Mouse (Mus musculus) Patski (cell line): ENCODE data around the gene 2310034G01Rik. TPM values are rescaled to one million over a fixed set of nuclear protein-coding genes. Genes with fewer than 3 reads are reported as not detected.

Experiments
- ATAC-seq: fragments of 100-300 bp; one replicate; pipeline ENCODE4 v1.8.0; 2021
- CTCF ChIA-PET: fragments of 350-600 bp; sonication (Branson Sonifier 250); formaldehyde crosslinking; loops from one replicate; lab custom pipeline; 2022; ENCODE audit warnings: inconsistent platforms; lab: Charles Lee
- POLR2A ChIA-PET: fragments of 350-600 bp; sonication (Branson Sonifier 250); formaldehyde crosslinking; loops from one replicate; lab custom pipeline; 2022; ENCODE audit warnings: antibody characterized with exemption, inconsistent platforms; lab: Charles Lee
- DNase-seq: peaks from one replicate; pipeline ENCODE4 v3.0.0-alpha.2; 2011; ENCODE audit warnings: low read depth, low spot score
- H3K27me3 ChIP-seq: fragments of 371-371 bp; one replicate; pipeline ENCODE4 v1.5.1; 2021
- CTCF ChIP-seq: fragments of 100-300 bp; IDR thresholded peaks from one replicate; pipeline ENCODE4 v1.5.1; 2021
- in situ Hi-C: fragments of 300-500 bp; cut with MboI; formaldehyde crosslinking; loops from 3 replicates; pipeline ENCODE4 v1.11.1; 2018; ENCODE audit warnings: low pct_unique_long_range_greater_than_20kb, mixed read lengths
- polyA plus RNA-seq: library from polyadenylated mRNA; unstranded; gene quantifications from one replicate; pipeline ENCODE4 v1.2.3, GENCODE M21; 2021

Gene 2310034G01Rik
- polyA plus RNA-seq, 1 experiment from 2014 or later = 0.42 TPM

DNA sequence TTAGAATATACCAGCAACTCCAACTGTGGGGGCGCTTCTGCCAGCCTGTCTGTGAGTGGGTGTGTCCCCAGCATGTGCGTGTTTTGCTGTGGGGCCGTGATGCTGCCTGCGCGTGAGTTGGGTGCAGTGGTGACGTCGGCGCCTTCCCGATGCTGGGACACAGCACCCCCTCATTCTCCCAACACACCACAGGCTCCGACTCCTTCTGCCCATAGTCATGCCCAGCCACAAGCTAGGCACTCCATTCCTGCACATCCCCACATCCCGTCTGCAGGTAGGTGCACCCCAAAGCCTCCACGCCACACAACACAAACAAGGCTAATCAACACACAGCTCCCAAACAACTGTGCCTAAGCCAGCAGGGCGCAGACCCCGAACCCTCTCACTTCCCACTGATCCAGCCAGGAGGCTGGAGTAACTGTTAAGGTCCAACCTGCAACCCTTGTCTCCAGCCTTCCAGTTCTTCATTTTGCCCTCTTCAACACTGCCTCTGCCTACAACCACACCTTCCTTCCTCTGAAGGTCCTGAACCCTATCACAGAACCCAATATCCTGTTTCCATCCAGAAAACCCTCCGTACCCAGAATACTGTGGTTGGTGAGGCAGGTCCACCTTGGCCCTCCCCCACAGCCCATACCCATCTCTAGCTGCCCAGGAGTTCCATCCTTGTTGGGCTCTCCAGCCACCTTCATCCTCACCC lies 33.1 kb downstream of the 2310034G01Rik start:
- ATAC-seq = no peak
- no peak for DNase-seq
- in situ Hi-C loops = no loop called here
- POLR2A ChIA-PET = interaction anchor here (0.7 to 1.4 kb wide), 2 partner anchors 10 to 12 kb away, joined by 5 read pairs; no protein-coding TSS in a partner anchor
- peaks cover 14% of the 10 kb centered on the region for H3K27me3 ChIP-seq
- CTCF ChIA-PET = no interaction called here
- no peak for TF ChIP-seq CTCF

GRCm38 (mm10) chr19:46315752-46316610 lies 34.1 kb downstream of the 2310034G01Rik start:
- POLR2A ChIA-PET = interaction anchor here (0.7 to 1.9 kb wide), 5 partner anchors 9 to 14 kb away, joined by 4 to 7 read pairs (median 5); partner anchors contain the start of gene Fbxl15
- in situ Hi-C loops = no loop called here
- H3K27me3 ChIP-seq = peaks cover 14% of the 10 kb centered on the region
- CTCF ChIA-PET = no interaction called here
- no peak for TF ChIP-seq CTCF
- no peak for DNase-seq
- ATAC-seq = no peak

GRCm38 (mm10) chr19:46314872-46315742 lies 35.0 kb downstream of the 2310034G01Rik start:
- peaks cover 14% of the 10 kb centered on the region for H3K27me3 ChIP-seq
- ChIA-PET POLR2A (interaction anchor here (1.4 to 1.9 kb wide), 4 partner anchors 8 to 13 kb away, joined by 4 to 7 read pairs (median 5); partner anchors contain the start of gene Fbxl15), CTCF (interaction anchor here (0.8 to 1.1 kb wide), 3 partner anchors 9 to 13 kb away, joined by 3 read pairs; partner anchors contain the start of genes Fbxl15 and Nfkb2)
- no peak for TF ChIP-seq CTCF
- in situ Hi-C loops = no loop called here
- DNase-seq = no peak
- no peak for ATAC-seq

- ATAC-seq (no peak), DNase-seq (no peak)
- POLR2A ChIA-PET = interaction anchor here (0.6 to 1.9 kb wide), 4 partner anchors 8 to 14 kb away, joined by 3 to 7 read pairs (median 4); partner anchors contain the start of gene Fbxl15
- no peak for TF ChIP-seq CTCF
- peaks cover 14% of the 10 kb centered on the region for H3K27me3 ChIP-seq
- CTCF ChIA-PET = interaction anchor here (0.9 to 1.4 kb wide), 3 partner anchors 8 to 14 kb away, joined by 3 to 4 read pairs (median 3); partner anchors contain the start of gene Fbxl15
- in situ Hi-C loops = no loop called here
These were observed 35.9 kb downstream of the 2310034G01Rik start for GRCm38 (mm10) chr19:46314151-46314601.

DNA sequence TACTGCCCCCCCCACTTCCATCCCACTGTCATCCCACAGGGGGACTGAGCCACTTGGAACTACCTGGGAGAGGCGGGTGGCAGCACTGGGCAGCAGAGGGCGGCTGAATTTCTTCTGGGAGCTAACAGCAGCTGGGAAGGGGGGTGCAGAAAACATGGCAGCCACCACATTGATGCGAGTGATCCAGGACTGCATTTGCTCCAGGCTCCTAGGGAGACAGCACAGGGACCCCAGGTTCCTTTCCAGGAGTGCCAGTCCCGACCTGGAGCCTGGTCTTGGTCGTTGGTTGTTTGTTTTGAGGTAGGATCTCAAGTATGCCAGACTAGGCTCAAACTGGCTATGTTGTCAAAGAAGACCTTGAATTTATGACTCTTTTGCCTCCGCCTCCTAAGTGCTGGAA lies 36.5 kb downstream of the 2310034G01Rik start:
- peaks cover 11% of the 10 kb centered on the region for H3K27me3 ChIP-seq
- in situ Hi-C loops = no loop called here
- POLR2A ChIA-PET = interaction anchor here (0.6 kb wide), 1 partner anchor 9 kb away, joined by 3 read pairs; no protein-coding TSS in a partner anchor
- ATAC-seq (no peak), DNase-seq (no peak)
- CTCF ChIA-PET = interaction anchor here (1.4 kb wide), 1 partner anchor 14 kb away, joined by 4 read pairs; the partner anchor contains the start of gene Fbxl15
- TF ChIP-seq CTCF = no peak

DNA sequence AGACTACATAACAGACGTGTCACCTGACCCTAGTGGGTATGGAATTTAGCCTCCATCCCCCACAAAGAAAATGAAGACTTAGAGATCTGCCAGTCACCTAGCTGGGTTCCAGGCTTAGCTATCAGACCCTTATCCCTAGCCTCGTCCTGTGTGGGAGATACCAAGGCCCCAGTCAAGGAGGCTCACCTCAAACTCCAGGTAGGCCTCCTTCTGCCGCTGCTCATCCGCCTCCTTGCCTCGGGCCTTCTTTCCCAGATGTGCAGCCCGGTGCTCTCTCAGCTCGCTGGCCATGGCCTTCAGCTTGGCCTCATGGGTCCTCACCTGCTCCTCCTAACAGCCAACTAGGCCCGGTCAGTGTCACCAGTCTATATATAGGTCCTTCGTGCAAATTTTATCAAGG lies 37.0 kb downstream of the 2310034G01Rik start:
- no peak for ATAC-seq
- no peak for TF ChIP-seq CTCF
- POLR2A ChIA-PET = no interaction called here
- DNase-seq = no peak
- H3K27me3 ChIP-seq = peaks cover 9% of the 10 kb centered on the region
- in situ Hi-C loops = no loop called here
- CTCF ChIA-PET = interaction anchor here (1.4 kb wide), 1 partner anchor 15 kb away, joined by 4 read pairs; the partner anchor contains the start of gene Fbxl15

- ATAC-seq (no peak), DNase-seq (no peak)
- TF ChIP-seq CTCF = no peak
- POLR2A ChIA-PET = no interaction called here
- CTCF ChIA-PET = interaction anchor here (1.4 kb wide), 1 partner anchor 15 kb away, joined by 4 read pairs; the partner anchor contains the start of gene Fbxl15
- in situ Hi-C loops = no loop called here
- peaks cover 9% of the 10 kb centered on the region for H3K27me3 ChIP-seq
These were observed 37.5 kb downstream of the 2310034G01Rik start for GRCm38 (mm10) chr19:46312566-46312965.

DNA sequence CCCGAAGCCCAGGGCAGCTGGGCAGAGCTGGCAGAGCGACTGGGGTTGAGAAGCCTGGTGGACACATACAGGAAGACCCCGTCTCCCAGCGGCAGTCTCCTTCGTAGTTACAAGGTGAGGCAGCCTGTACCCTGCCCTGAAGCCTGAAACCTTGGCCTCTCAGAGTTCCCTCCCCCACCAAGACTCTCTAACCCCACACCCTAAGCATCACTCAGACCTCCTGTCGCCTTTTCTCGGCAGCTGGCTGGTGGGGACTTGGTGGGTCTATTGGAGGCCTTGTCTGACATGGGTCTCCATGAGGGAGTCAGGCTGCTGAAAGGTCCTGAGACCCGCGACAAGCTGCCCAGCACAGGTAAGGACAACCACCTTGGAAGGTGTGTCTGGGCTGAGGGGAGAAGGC lies 38.8 kb downstream of the 2310034G01Rik start:
- H3K27me3 ChIP-seq = no peaks in the 10 kb centered on the region
- CTCF ChIA-PET = no interaction called here
- in situ Hi-C loops = no loop called here
- POLR2A ChIA-PET = interaction anchor here (1.4 kb wide), 1 partner anchor 9 kb away, joined by 4 read pairs; no protein-coding TSS in a partner anchor
- ATAC-seq (no peak), DNase-seq (no peak)
- no peak for TF ChIP-seq CTCF

DNA sequence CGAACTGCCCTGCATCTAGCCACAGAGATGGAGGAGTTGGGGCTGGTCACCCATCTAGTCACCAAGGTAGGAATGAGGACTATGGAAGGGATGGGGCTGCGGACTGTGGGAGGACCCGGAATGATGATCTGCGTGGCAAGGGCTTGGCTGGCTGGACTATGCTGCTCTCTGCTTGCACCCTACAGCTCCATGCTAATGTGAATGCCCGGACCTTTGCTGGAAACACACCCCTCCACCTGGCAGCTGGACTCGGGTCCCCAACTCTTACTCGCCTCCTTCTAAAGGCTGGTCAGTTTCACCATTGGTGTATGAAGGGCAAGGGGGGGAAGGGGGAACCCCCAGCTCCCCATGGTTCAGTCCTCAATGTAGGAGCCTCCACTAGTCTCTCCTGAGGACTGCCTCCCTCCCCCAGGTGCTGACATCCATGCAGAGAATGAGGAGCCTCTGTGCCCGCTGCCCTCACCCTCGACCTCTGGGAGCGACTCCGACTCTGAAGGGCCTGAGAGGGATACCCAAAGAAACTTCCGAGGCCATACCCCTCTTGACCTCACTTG lies 39.7 kb downstream of the 2310034G01Rik start:
- in situ Hi-C loops = no loop called here
- H3K27me3 ChIP-seq = no peaks in the 10 kb centered on the region
- no peak for TF ChIP-seq CTCF
- DNase-seq = no peak
- ChIA-PET POLR2A (interaction anchor here (1.4 kb wide), 1 partner anchor 9 kb away, joined by 4 read pairs; no protein-coding TSS in a partner anchor), CTCF (interaction anchor here (1.2 to 2.2 kb wide), 3 partner anchors 18 to 46 kb away, joined by 3 to 8 read pairs (median 4); partner anchors contain the start of gene Fbxl15)
- ATAC-seq = no peak
